Mouse (Mus musculus) neural tube, embryonic 11.5 days (tissue): ENCODE measurements at regions not wholly inside any gene's neighbourhood (a gene's known extent, or its start where the extent isn't known, plus 50 kb on each side); places are given as distances from the start of the nearest gene placed in this dataset.

ENCODE experiments used
- ATAC-seq: fragments of 200-750 bp; cut with Nextera tagmentation; 2 replicates; pipeline ENCODE4 v1.8.0; 2017; ENCODE audit warnings: moderate number of reproducible peaks, mild to moderate bottlenecking, moderate TSS enrichment, moderate library complexity; ENCODE audit not compliant: insufficient read depth, low FRiP score, low TSS enrichment
- DNase-seq: peaks from one replicate; pipeline ENCODE4 v3.0.0-alpha.2; 2015; ENCODE audit warnings: low spot score
- H3K27ac ChIP-seq: fragments of 300-500 bp; sonication (generic); 2 replicates; pipeline ENCODE4 v1.5.1; 2014; ENCODE audit warnings: low read depth, mild to moderate bottlenecking, low read length
- H3K27me3 ChIP-seq: fragments of 300-500 bp; sonication (generic); 2 replicates; pipeline ENCODE4 v1.6.1; 2014; ENCODE audit warnings: mild to moderate bottlenecking, low read length, mixed read lengths; ENCODE audit not compliant: control insufficient read depth, insufficient read depth
- H3K36me3 ChIP-seq: fragments of 300-500 bp; sonication (generic); 2 replicates; pipeline ENCODE4 v1.6.1; 2014; ENCODE audit warnings: mild to moderate bottlenecking, low read length, moderate library complexity, mixed read lengths; ENCODE audit not compliant: control insufficient read depth, insufficient read depth
- H3K4me1 ChIP-seq: fragments of 300-500 bp; sonication (generic); 2 replicates; pipeline ENCODE4 v1.6.1; 2014; ENCODE audit warnings: low read length, mixed read lengths; ENCODE audit not compliant: control insufficient read depth, insufficient read depth
- H3K4me2 ChIP-seq: fragments of 300-500 bp; sonication (generic); 2 replicates; pipeline ENCODE4 v1.6.1; 2014; ENCODE audit warnings: low read depth, mild to moderate bottlenecking, moderate library complexity
- H3K4me3 ChIP-seq: fragments of 300-500 bp; sonication (generic); 2 replicates; pipeline ENCODE4 v1.5.1; 2014; ENCODE audit warnings: low read depth, low read length
- H3K9ac ChIP-seq: fragments of 300-500 bp; sonication (generic); 2 replicates; pipeline ENCODE4 v1.6.1; 2014; ENCODE audit warnings: mild to moderate bottlenecking, low read length
- H3K9me3 ChIP-seq: fragments of 300-500 bp; sonication (generic); 2 replicates; pipeline ENCODE4 v1.6.1; 2016; ENCODE audit warnings: low read length; ENCODE audit not compliant: control insufficient read depth
- WGBS: fragments of 180-500 bp; shearing (Covaris S2); extraction: QIAGEN DNeasy Blood & Tissue Kit; methylation state at CpG from one replicate; pipeline ENCODE4 v1.1.7; 2014; 5-methylcytosine and 5-hydroxymethylcytosine counted together

- H3K4me1 ChIP-seq, result no peaks in the 10 kb centered on the region
- H3K9me3 ChIP-seq, result no peaks in the 10 kb centered on the region
- no peaks in the 10 kb centered on the region for H3K36me3 ChIP-seq
- H3K27ac ChIP-seq, result no peak overlapping the region
- no peak overlapping the region for H3K9ac ChIP-seq
- ATAC-seq (no peak), DNase-seq (no peak)
- H3K4me2 ChIP-seq, result no peak overlapping the region
- no peak overlapping the region for H3K4me3 ChIP-seq
- H3K27me3 ChIP-seq, result no peaks in the 10 kb centered on the region
- WGBS, result 92% methylated on average over 4 of the region's 4 CpGs
Observed at GRCm38 (mm10) chr8:102500751-102501150, 284.7 kb downstream of the Cdh11 start.

GRCm38 (mm10) chr8:102500202-102500601 lies 285.2 kb downstream of the Cdh11 start:
- Histone ChIP-seq H3K4me3 (no peak overlapping the region), H3K4me1 (no peaks in the 10 kb centered on the region), H3K4me2 (no peak overlapping the region), H3K9me3 (no peaks in the 10 kb centered on the region), H3K36me3 (no peaks in the 10 kb centered on the region), H3K27ac (no peak overlapping the region), H3K9ac (no peak overlapping the region), H3K27me3 (no peaks in the 10 kb centered on the region)
- ATAC-seq (no peak), DNase-seq (no peak)
- WGBS, result 72% methylated on average over 3 of the region's 3 CpGs

GRCm38 (mm10) chr8:102499091-102499490 lies 286.4 kb downstream of the Cdh11 start:
- no peak for DNase-seq
- no peak for ATAC-seq
- Histone ChIP-seq H3K9me3 (no peaks in the 10 kb centered on the region), H3K27ac (no peak overlapping the region), H3K4me1 (no peaks in the 10 kb centered on the region), H3K4me2 (no peak overlapping the region), H3K27me3 (no peaks in the 10 kb centered on the region), H3K9ac (no peak overlapping the region), H3K4me3 (no peak overlapping the region), H3K36me3 (no peaks in the 10 kb centered on the region)
- WGBS, result 27% methylated on average over 4 of the region's 4 CpGs

- ATAC-seq (no peak), DNase-seq (no peak)
- Histone ChIP-seq H3K4me2 (no peak overlapping the region), H3K27me3 (no peaks in the 10 kb centered on the region), H3K27ac (no peak overlapping the region), H3K9ac (no peak overlapping the region), H3K4me3 (no peak overlapping the region), H3K36me3 (no peaks in the 10 kb centered on the region), H3K4me1 (no peaks in the 10 kb centered on the region), H3K9me3 (no peaks in the 10 kb centered on the region)
- 69% methylated on average over 5 of the region's 5 CpGs for WGBS
Observed at GRCm38 (mm10) chr8:102497160-102497559, 288.3 kb downstream of the Cdh11 start.

- H3K36me3 ChIP-seq, result no peaks in the 10 kb centered on the region
- DNase-seq, result no peak
- no peak overlapping the region for H3K9ac ChIP-seq
- no peak for ATAC-seq
- H3K4me3 ChIP-seq, result no peak overlapping the region
- H3K27ac ChIP-seq, result no peak overlapping the region
- no peaks in the 10 kb centered on the region for H3K27me3 ChIP-seq
- no peaks in the 10 kb centered on the region for H3K4me1 ChIP-seq
- no peak overlapping the region for H3K4me2 ChIP-seq
- H3K9me3 ChIP-seq, result no peaks in the 10 kb centered on the region
Observed at GRCm38 (mm10) chr8:102496698-102497097, 288.7 kb downstream of the Cdh11 start.

- Histone ChIP-seq H3K4me1 (no peaks in the 10 kb centered on the region), H3K4me2 (no peak overlapping the region), H3K27me3 (no peaks in the 10 kb centered on the region), H3K9ac (no peak overlapping the region), H3K27ac (no peak overlapping the region), H3K9me3 (no peaks in the 10 kb centered on the region), H3K4me3 (no peak overlapping the region), H3K36me3 (no peaks in the 10 kb centered on the region)
- DNase-seq (no peak), ATAC-seq (no peak)
- 51% methylated on average over 1 of the region's 1 CpGs for WGBS
Observed at GRCm38 (mm10) chr8:102496021-102496420, 289.4 kb downstream of the Cdh11 start.

GRCm38 (mm10) chr8:102491015-102491414 lies 294.4 kb downstream of the Cdh11 start:
- DNase-seq (no peak), ATAC-seq (no peak)
- no peaks in the 10 kb centered on the region for H3K27me3 ChIP-seq
- no peak overlapping the region for H3K27ac ChIP-seq
- no peak overlapping the region for H3K4me2 ChIP-seq
- no peaks in the 10 kb centered on the region for H3K36me3 ChIP-seq
- no peaks in the 10 kb centered on the region for H3K4me1 ChIP-seq
- no peaks in the 10 kb centered on the region for H3K9me3 ChIP-seq
- no peak overlapping the region for H3K4me3 ChIP-seq
- no peak overlapping the region for H3K9ac ChIP-seq

GRCm38 (mm10) chr8:102488284-102488683 lies 297.2 kb downstream of the Cdh11 start:
- Histone ChIP-seq H3K4me1 (no peaks in the 10 kb centered on the region), H3K9ac (no peak overlapping the region), H3K27me3 (no peaks in the 10 kb centered on the region), H3K4me3 (no peak overlapping the region), H3K36me3 (no peaks in the 10 kb centered on the region), H3K27ac (no peak overlapping the region), H3K4me2 (no peak overlapping the region), H3K9me3 (no peaks in the 10 kb centered on the region)
- no peak for ATAC-seq
- WGBS, result 100% methylated on average over 1 of the region's 1 CpGs
- no peak for DNase-seq

GRCm38 (mm10) chr8:102487796-102488195 lies 297.6 kb downstream of the Cdh11 start:
- Histone ChIP-seq H3K27me3 (no peaks in the 10 kb centered on the region), H3K36me3 (no peaks in the 10 kb centered on the region), H3K4me2 (no peak overlapping the region), H3K4me1 (no peaks in the 10 kb centered on the region), H3K9ac (no peak overlapping the region), H3K27ac (no peak overlapping the region), H3K4me3 (no peak overlapping the region), H3K9me3 (no peaks in the 10 kb centered on the region)
- DNase-seq, result no peak
- no peak for ATAC-seq
- 85% methylated on average over 6 of the region's 6 CpGs for WGBS
